Mouse (Mus musculus) lung, embryonic 14.5 days (tissue): ENCODE results near the gene Srpk2. TPM values are rescaled to one million over a fixed set of nuclear protein-coding genes. Genes with fewer than 3 reads are reported as not detected.

Experiments used
- ATAC-seq: fragments of 200-750 bp; cut with Nextera tagmentation; 2 replicates; pipeline ENCODE4 v1.8.0; 2017; ENCODE audit warnings: mild to moderate bottlenecking, moderate TSS enrichment, moderate library complexity; ENCODE audit not compliant: insufficient read depth
- DNase-seq: peaks from one replicate; pipeline ENCODE4 v3.0.0-alpha.2; 2015
- H3K27ac ChIP-seq: fragments of 300-500 bp; sonication (generic); 2 replicates; pipeline ENCODE4 v1.5.1; 2014; ENCODE audit warnings: low read depth, mild to moderate bottlenecking, moderate library complexity
- H3K27me3 ChIP-seq: fragments of 300-500 bp; sonication (generic); 2 replicates; pipeline ENCODE4 v1.6.1; 2014; ENCODE audit warnings: low read length, control low read depth; ENCODE audit not compliant: insufficient read depth
- H3K36me3 ChIP-seq: fragments of 300-500 bp; sonication (generic); 2 replicates; pipeline ENCODE4 v1.6.1; 2014; ENCODE audit warnings: control low read depth; ENCODE audit not compliant: insufficient read depth
- H3K4me1 ChIP-seq: fragments of 300-500 bp; sonication (generic); 2 replicates; pipeline ENCODE4 v1.6.1; 2014; ENCODE audit warnings: antibody characterized with exemption, control low read depth; ENCODE audit not compliant: insufficient read depth
- H3K4me2 ChIP-seq: fragments of 300-500 bp; sonication (generic); 2 replicates; pipeline ENCODE4 v1.6.1; 2014; ENCODE audit warnings: mild to moderate bottlenecking
- H3K4me3 ChIP-seq: fragments of 300-500 bp; sonication (generic); 2 replicates; pipeline ENCODE4 v1.5.1; 2014; ENCODE audit warnings: low read depth, low read length
- H3K9ac ChIP-seq: fragments of 300-500 bp; sonication (generic); 2 replicates; pipeline ENCODE4 v1.6.1; 2014
- H3K9me3 ChIP-seq: fragments of 300-500 bp; sonication (generic); 2 replicates; pipeline ENCODE4 v1.6.1; 2016; ENCODE audit warnings: low read depth, low read length, control low read depth
- CTCF ChIP-seq: IDR thresholded peaks from 2 replicates; pipeline ENCODE4 v1.5.1; 2016; ENCODE audit warnings: antibody characterized with exemption, low read depth
- WGBS: fragments of 180-500 bp; shearing (Covaris S2); extraction: QIAGEN DNeasy Blood & Tissue Kit; methylation state at CpG from one replicate; pipeline ENCODE4 v1.1.7; 2014; 5-methylcytosine and 5-hydroxymethylcytosine counted together
- polyA plus RNA-seq: library from polyadenylated mRNA; unstranded; fragments of >200 nt; fragmentation: Nextera tagmentation; extraction: Ambion mirVana; gene quantifications from 2 replicates; pipeline ENCODE4 v1.2.1, GENCODE M21; 2014

The Srpk2 gene
- polyA plus RNA-seq, 1 experiment from 2014 or later, result 49.2 TPM

- peaks cover 54% of the 10 kb centered on the region for H3K36me3 ChIP-seq
- H3K4me2 ChIP-seq, result no peak overlapping the region
- no peak for TF ChIP-seq CTCF
- H3K27ac ChIP-seq, result no peak overlapping the region
- no peaks in the 10 kb centered on the region for H3K27me3 ChIP-seq
- H3K9ac ChIP-seq, result no peak overlapping the region
- no peak for DNase-seq
- WGBS, result 79% methylated on average over 3 of the region's 3 CpGs
- H3K4me1 ChIP-seq, result no peaks in the 10 kb centered on the region
- no peak overlapping the region for H3K4me3 ChIP-seq
- no peak for ATAC-seq
- no peaks in the 10 kb centered on the region for H3K9me3 ChIP-seq
Measured at GRCm38 (mm10) chr5:23505578-23505977, 178.8 kb downstream of the Srpk2 start.

GRCm38 (mm10) chr5:23502317-23502937 lies 182.0 kb downstream of the Srpk2 start:
- no peak overlapping the region for H3K27ac ChIP-seq
- ATAC-seq, result peak; percentile 42
- no peaks in the 10 kb centered on the region for H3K27me3 ChIP-seq
- H3K4me2 ChIP-seq, result no peak overlapping the region
- WGBS, result 80% methylated on average over 12 of the region's 13 CpGs
- H3K4me1 ChIP-seq, result no peaks in the 10 kb centered on the region
- no peaks in the 10 kb centered on the region for H3K9me3 ChIP-seq
- H3K36me3 ChIP-seq, result peaks cover 70% of the 10 kb centered on the region
- no peak overlapping the region for H3K4me3 ChIP-seq
- H3K9ac ChIP-seq, result no peak overlapping the region
- no peak for DNase-seq
- TF ChIP-seq CTCF, result no peak

- DNase-seq (no peak), ATAC-seq (no peak)
- TF ChIP-seq CTCF, result no peak
- Histone ChIP-seq H3K9ac (no peak overlapping the region), H3K9me3 (no peaks in the 10 kb centered on the region), H3K4me1 (no peaks in the 10 kb centered on the region), H3K27ac (no peak overlapping the region), H3K36me3 (peaks cover 76% of the 10 kb centered on the region), H3K27me3 (no peaks in the 10 kb centered on the region), H3K4me3 (no peak overlapping the region), H3K4me2 (no peak overlapping the region)
- WGBS, result 73% methylated on average over 13 of the region's 13 CpGs
Measured at GRCm38 (mm10) chr5:23501582-23502316, 182.7 kb downstream of the Srpk2 start.

- H3K4me3 ChIP-seq, result no peak overlapping the region
- no peak for DNase-seq
- TF ChIP-seq CTCF, result no peak
Measured at GRCm38 (mm10) chr5:23500715-23501114, 183.7 kb downstream of the Srpk2 start.

GRCm38 (mm10) chr5:23499257-23499656 lies 185.2 kb downstream of the Srpk2 start:
- Histone ChIP-seq H3K4me3 (no peak overlapping the region), H3K27ac (no peak overlapping the region), H3K9ac (no peak overlapping the region), H3K27me3 (no peaks in the 10 kb centered on the region), H3K9me3 (no peaks in the 10 kb centered on the region), H3K36me3 (peaks cover 86% of the 10 kb centered on the region), H3K4me2 (no peak overlapping the region), H3K4me1 (no peaks in the 10 kb centered on the region)
- DNase-seq, result no peak
- no peak for ATAC-seq
- WGBS, result 91% methylated on average over 16 of the region's 16 CpGs
- no peak for TF ChIP-seq CTCF

More at GRCm38 (mm10) chr5:23500715-23501114, 183.7 kb downstream of the Srpk2 start:
- Histone ChIP-seq H3K27me3 (no peaks in the 10 kb centered on the region), H3K9me3 (no peaks in the 10 kb centered on the region), H3K4me1 (no peaks in the 10 kb centered on the region), H3K27ac (no peak overlapping the region), H3K4me2 (no peak overlapping the region), H3K36me3 (peaks cover 86% of the 10 kb centered on the region), H3K9ac (no peak overlapping the region)
- no peak for ATAC-seq
- 85% methylated on average over 6 of the region's 6 CpGs for WGBS

GRCm38 (mm10) chr5:23497920-23498319 lies 186.5 kb downstream of the Srpk2 start:
- H3K27me3 ChIP-seq, result no peaks in the 10 kb centered on the region
- H3K4me2 ChIP-seq, result no peak overlapping the region
- DNase-seq, result no peak
- H3K4me3 ChIP-seq, result no peak overlapping the region
- WGBS, result 88% methylated on average over 10 of the region's 10 CpGs
- no peak for ATAC-seq
- no peaks in the 10 kb centered on the region for H3K4me1 ChIP-seq
- H3K27ac ChIP-seq, result no peak overlapping the region
- no peak for TF ChIP-seq CTCF
- H3K36me3 ChIP-seq, result peaks cover 90% of the 10 kb centered on the region
- no peak overlapping the region for H3K9ac ChIP-seq
- H3K9me3 ChIP-seq, result no peaks in the 10 kb centered on the region

GRCm38 (mm10) chr5:23496933-23497332 lies 187.5 kb downstream of the Srpk2 start:
- Histone ChIP-seq H3K9ac (no peak overlapping the region), H3K27me3 (no peaks in the 10 kb centered on the region), H3K4me1 (no peaks in the 10 kb centered on the region), H3K27ac (no peak overlapping the region), H3K9me3 (no peaks in the 10 kb centered on the region), H3K4me2 (no peak overlapping the region), H3K4me3 (no peak overlapping the region), H3K36me3 (peaks cover 90% of the 10 kb centered on the region)
- no peak for TF ChIP-seq CTCF
- ATAC-seq, result no peak
- 89% methylated on average over 5 of the region's 5 CpGs for WGBS
- DNase-seq, result no peak
